Mouse (Mus musculus) cerebellum, postnatal 36 days (tissue): ENCODE data around the gene H2-DMb2.
"Not testable (repeated sequence)": the region's sequence is repeated elsewhere in the genome, so short reads cannot be mapped to it uniquely, and the experiment has no call there.

Experiments
- DNase-seq, 2 experiments: peaks; one replicate each; pipeline ENCODE4 v3.0.0; 2021 to 2022; ENCODE audit warnings: mixed read lengths in 2 of 2

The H2-DMb2 gene

DNA sequence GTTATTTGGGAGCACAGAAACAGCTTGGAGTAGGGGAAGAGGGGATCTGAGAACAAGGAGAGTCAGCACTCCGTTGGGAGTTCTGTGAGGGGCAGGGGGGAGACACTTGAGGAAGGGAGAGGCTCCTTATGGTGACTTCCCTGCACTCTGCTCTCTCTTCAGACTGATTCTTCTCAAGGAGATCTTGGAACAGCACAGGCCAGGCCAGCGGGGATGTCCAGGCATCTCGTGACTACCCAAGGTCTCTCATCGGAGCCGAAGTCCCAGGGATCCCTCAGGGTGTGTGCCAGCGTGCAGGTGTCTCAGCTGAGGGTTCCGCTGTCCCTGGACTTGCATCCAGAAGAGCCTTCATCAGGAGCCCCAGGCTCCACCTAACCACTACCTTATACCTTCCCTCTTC is 4.5 kb upstream of the H2-DMb2 start:
- no peak for DNase-seq

DNA sequence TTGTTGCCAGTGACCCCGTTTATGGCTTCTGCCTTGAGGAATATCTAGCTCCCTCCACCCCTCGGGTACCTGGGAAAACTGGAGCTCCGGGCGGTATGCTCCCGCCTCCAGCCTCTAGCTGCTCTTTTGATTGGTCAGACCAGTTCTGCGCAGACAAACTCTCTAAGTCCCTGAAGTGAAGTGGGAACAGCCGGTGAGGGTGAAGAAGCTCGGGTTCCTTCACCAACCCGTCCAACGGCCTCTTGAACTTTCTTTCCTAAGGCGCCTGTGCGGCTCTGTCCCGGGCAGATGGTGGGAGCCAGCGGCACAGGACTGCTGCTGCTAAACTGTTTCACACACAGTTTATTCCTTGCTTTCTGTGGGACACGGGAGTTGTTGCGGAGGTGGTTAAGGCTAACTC is 3.7 kb upstream of the H2-DMb2 start:
- no peak for DNase-seq

DNA sequence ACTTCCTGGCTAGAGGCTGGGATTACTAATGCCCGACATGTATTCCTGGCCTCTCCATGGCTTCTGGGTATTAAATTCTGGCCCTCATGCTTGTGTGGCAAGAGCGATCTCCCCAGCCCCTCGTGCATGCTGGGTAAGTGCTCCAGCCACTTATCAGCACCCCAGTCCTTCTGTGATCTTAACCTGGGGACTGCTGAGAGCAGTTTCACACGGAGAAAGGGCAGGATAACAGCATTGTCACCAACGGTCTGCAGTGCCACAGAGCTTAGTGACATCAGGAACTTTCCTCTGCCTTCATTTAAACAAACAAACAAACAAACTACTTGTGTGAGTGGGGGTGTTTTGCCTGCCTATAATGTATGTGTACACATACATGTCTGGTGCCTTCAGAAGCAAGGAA is 2.9 kb upstream of the H2-DMb2 start:
- no peak for DNase-seq

DNA sequence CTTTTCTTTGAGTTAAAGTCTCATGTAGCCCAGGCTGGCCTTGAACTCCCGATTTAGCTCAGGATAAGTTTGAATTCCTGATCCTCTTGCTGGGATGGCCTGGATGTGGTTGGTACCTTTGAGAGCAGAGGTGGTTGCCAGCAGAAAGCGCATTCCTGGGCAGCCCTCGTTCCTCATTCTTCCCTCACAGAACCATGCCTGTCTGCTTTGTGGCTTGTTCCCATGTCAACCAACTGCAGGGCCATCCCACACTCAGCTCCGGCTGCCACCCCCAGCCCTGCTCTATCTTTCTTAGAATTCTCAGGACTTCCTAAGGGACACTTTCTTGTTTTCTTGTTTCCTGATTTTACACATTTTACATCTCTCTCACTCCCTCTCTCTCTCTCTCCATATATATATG is 1.7 kb upstream of the H2-DMb2 start:
- no peak for DNase-seq

DNA sequence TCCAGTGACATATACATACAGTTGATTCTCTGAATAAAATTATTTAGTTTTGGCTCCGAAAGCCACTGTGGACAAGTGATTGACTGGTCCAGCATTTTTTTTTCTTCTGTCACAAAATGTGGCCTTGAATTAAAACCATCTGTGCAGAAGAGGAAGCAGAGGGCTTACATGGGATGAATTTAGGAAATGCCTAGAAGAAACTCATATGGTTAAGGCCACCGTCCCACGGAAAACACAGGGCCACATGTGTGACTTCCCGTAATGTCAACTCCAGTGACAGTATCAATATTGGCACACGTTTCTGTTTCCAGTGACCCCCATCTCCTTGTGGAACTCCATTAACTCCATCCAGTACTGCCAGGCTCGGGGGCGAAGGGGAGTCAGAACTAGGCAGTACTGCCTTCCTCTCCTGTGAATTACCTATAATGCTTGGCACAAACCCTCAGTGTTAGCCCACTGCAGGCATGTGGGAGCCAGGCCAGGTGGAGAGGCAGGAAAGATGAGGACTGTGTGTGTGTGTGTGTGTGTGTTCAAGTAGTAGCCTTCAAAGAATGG is 574 bp upstream of the H2-DMb2 start:
- no peak for DNase-seq

DNA sequence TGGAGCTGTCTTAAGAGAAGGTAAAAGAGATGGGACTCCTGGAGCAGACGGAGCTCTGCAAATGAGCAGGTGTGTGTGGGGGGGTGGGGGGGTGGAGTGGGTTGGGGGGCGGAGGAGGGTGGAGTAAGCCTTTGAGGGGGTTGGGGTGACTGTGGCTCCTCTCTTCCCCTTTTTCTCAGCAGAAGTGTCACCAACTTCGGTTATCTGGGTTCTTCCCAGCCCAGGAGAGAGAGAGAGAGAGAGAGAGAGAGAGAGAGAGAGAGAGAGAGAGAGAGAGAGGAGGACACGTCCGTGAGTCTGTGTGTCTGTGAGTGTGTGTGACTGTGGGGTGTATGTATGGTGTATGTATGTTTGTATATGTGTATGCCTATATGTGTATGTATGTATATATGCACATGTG is 354 bp downstream of the H2-DMb2 start:
- no peak for DNase-seq

DNA sequence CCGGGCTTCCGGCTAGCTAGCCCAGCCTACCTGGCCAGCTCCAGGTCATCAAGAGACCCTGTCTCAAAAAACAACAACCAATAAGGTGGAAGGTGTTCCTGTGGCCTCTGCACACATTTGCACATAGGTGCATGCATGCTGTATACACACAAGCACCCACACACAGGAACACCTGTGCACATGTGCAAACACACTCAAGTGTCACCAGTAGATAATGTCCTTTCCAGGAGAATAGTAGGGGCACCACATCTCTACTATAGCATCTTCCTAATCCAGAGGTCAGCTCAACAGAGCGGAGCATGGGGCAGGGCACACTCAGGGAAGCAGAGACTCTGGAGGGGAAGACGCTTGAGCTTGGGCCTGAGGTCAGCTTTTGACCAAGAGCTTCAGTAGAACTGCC is 1.1 kb downstream of the H2-DMb2 start:
- not testable (repeated sequence) for DNase-seq

DNA sequence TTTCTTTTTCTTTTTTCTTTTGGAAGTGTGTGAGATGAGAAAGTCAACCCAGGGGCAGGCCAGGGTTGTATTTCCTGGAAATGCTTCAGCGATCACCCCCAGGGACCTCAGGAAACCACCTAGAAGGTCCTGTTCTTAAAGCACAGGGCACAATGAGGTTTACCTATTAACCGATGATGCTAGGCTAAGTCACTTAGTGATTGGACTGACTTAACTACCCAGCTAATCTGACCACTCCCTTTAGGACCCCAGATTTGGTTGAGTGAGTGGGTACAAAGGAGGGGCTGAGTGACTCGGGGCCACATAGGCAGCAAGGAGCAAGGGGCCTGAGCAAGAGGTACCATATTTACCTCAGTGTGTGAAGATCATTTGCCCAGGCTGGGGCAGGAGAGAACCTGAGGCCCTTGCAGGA is 1.9 kb downstream of the H2-DMb2 start:
- DNase-seq, result no peak

DNA sequence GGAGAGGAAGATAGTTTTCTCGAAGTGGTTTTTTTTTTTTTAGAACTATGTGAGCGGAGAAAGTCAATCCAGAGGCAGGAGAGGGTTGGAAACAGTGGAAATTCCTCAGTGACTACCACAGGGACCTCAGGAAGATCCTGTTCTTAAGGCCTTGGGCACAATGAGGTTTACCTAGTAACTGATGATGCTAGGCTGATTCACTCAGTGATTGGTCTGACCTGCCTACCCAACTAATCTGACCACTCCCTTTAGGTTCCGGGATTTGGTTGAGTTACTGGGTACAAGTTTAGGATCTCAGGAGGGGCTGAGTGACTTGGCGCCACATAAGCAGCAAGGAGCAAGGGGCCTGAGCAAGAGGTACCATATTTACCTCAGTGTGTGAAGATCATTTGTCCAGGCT is 9.8 kb downstream of the H2-DMb2 start, which contains the start of gene H2-DMb1:
Gene H2-DMb1, plus strand, starts transcription at position 150 of the 400 bp plus-strand sequence.
- DNase-seq, result no peak

DNA sequence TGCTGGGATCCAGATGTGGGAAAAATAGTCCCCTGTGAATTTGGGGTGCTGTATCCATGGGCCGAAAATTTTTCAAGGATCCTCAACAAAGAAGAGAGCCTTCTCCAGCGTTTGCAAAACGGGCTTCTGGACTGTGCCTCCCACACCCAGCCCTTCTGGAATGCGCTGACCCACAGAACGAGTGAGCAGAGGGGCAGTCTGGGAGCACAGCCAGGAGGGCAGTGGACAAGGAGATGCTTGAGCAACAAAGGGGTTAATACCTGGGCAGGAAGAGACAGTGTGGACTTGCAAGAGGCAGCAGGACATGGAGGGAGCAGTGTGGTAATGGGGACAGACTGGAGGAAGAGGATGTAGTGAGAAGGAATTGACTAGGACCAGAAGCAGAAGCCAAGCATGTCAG is 12.4 kb downstream of the H2-DMb2 start:
- DNase-seq, result no peak

DNA sequence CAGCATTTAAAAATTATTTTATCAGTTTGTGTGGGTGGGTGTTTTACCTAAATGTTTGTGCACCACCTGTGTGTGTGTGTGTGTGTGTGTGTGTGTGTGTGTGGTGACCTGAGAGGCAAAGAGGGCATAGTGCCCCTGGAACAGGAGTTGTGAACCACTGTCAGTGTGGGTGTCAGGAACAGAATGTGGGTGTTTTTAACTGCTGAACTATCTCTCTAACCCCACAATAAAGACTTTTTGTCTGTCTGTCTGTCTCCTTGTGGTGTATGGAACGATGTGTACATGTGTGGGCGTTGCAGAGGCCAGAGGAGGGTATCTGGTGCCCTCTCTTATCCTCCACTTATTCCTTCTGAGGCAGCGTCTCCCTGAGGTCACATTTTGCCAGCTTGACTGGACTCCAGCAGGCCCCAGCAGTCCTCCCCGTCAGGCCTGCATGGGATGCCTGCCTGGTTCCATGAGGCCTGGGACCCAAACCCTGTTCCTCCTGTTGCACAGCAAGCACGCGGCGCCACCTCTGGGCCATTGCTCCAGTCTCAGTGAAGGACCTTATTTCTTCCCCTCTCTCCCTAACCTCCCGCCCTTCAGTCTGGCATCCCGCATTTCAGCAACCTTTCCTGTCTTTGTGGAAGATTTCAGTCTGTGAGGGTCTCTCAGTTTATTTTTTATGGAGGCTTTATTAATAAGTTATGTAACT is 21.2 kb downstream of the H2-DMb2 start:
- DNase-seq, result no peak

DNA sequence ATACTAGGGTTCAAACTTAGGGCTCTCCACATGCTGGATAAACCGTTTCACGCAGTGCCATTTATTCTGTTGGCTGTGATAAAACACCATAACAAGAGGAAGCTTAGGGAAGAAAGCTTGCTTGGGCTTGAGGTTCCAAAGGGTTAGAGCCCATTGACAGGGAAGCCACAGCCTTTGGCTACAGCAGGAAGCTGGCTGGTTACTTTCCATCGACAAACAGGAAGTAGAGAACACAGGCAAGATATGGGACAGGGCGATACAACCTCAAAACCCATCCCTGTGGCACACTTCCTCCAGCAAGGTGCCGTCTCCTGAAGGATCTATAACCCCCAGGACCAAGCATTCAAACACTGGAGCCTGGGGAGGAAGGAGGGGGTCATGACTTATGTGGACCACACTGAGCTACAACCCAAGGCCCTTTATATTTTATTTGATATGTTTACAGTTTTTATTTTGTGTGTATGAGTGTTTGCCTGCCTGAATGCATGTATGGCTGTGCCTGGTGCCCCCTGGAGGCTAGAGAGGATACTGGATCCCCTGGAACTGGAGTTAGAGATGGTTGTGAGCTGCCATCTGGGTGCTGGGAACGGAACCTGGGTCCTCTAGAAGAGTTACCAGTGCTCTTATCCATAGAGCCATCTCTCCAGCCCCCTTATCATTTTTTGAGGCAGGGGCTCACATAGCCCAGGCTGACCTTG is 22.1 kb downstream of the H2-DMb2 start:
- no peak for DNase-seq

DNA sequence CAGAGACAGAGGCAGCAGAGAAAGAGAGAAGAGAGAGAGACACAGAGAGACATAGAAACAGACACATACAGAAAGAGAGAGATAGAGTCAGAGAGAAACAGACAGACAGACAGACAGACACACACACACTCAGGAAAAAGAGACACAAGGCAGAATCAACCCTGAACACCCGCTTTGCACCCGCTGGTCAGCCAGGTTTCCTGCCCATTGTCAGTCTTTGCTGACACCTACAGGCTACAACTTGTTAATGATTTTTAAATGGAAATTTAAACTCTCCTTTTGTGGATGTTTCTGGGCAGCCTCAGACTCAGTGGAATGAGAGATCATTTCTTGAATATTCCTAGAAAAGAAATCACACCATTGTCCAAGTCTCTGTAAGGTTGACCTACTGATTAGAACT is 26.2 kb downstream of the H2-DMb2 start:
- peak; percentile 14 to 28 for DNase-seq

DNA sequence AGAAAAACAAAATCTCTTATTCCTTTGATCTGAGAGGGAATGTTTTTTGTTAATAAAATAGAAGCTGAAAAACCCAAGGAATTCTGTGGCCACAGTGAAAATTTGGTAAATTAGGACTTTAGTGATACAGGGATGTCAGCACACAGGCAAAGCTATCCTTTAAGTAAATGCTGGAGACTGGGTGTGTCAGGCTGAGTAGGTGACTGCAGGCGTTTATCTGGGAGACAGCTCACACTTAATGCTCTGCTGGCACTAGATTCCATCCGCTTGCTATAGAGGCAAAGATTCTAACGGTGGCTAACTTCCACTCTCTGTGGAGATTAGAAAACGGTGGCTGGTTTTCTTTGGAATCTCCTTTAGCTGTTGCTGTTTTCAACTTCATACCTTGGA is 27.4 kb downstream of the H2-DMb2 start:
- DNase-seq, result no peak

DNA sequence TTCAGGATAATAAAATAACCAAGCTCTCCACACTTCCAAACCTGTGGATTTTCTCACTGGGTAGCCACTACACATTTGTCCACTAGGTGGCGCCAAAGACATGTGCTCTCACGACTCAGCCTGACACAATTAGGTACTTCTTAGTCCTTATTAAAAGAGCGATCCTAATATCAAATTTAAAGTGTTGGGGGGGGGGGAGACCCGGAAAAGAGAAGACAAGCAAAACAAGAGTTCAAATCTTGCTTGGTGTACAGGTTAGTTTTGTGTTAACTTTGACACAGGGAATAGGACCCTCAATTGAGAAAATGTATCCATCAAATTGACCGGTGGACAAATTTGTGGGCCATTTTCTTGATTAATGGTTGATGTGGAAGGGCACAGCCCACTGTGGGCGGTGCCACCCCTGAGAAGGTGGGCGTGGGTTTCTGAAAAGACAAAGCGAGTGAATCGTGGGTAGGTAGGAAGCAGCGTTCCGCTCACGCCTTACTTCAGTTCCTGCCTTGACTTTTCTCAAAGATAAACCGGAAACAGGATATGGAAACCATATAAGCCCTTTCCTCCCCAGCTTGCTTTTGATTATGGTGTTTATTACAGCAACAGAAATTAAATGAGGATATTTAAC is 27.9 kb downstream of the H2-DMb2 start:
- peak; percentile 74 to 83 for DNase-seq

DNA sequence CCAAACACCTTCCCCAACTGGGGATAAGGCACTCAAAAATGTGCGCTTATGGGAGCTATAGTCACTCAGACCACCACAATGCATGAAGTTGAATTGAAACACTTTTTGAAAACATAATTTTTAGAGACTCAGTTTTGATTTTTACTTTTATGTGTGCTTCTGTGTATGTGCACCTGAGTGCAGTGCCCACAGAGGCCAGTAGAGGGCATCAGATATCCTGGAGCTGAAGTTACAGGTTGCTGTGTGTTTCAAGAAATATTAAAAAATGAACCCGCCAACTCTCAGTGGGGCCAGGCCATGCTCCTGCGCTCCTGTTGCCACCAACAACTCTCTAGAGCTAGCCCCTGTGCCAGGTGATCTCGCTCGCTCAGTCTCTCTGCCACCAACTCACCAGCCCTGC is 29.4 kb downstream of the H2-DMb2 start:
- DNase-seq, result no peak

DNA sequence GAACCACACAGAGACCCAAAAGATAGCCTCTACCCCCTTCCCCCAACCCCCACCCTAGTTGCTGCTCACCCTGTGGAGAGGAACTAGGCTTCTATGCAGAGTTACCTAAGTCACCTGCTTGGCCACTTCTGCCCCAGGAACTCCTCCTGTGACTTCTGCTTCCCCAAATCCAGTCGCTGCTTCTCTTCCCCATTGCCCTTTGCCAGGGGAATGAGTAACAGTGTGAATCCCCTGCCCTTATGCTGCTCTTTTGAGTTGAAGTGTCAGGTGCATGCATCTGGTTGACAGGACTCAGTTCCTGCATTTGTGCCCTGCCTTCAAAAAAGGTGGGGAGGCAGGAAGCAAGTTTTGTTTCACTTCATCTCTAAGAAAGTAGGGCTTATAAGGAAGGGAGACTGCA is 31.0 kb downstream of the H2-DMb2 start:
- no peak for DNase-seq

DNA sequence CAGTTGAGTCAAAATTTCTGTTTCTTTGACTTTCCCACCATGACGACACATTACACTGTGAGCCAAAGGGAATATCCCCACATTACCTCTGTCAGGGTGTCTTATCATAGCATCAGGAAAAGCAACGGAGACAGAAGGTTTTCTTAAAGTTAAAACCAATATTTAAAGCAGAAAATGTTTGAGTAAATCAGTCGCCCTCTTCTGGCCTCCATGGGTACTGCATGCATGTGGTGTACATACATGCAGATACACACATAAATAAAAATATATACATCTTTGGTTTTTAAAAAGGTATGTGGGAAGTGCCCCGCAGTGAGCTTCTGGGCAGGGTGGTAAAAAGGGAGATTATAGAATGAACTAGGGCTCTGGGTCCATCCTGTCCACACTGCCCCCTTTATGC is 34.1 kb downstream of the H2-DMb2 start:
- no peak for DNase-seq

DNA sequence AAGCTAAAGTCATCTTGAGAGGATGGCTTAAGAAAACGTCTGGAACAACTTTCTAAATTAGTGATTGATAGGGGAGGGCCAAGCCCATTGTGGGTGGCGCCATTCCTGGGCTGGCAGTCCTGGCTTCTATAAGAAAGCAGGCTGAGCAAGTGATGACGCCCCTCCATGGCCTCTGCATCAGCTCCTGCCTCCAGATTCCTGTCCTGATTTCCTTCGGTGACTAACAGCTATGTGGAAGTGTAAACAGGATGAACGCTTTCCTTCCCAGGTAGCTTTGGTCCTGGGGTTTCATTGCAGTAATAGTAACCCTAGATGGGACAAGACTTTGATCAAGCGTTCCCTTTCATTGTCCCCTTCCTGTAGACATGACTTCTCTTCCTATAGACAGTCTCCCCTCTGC is 35.9 kb downstream of the H2-DMb2 start:
- DNase-seq, result no peak

DNA sequence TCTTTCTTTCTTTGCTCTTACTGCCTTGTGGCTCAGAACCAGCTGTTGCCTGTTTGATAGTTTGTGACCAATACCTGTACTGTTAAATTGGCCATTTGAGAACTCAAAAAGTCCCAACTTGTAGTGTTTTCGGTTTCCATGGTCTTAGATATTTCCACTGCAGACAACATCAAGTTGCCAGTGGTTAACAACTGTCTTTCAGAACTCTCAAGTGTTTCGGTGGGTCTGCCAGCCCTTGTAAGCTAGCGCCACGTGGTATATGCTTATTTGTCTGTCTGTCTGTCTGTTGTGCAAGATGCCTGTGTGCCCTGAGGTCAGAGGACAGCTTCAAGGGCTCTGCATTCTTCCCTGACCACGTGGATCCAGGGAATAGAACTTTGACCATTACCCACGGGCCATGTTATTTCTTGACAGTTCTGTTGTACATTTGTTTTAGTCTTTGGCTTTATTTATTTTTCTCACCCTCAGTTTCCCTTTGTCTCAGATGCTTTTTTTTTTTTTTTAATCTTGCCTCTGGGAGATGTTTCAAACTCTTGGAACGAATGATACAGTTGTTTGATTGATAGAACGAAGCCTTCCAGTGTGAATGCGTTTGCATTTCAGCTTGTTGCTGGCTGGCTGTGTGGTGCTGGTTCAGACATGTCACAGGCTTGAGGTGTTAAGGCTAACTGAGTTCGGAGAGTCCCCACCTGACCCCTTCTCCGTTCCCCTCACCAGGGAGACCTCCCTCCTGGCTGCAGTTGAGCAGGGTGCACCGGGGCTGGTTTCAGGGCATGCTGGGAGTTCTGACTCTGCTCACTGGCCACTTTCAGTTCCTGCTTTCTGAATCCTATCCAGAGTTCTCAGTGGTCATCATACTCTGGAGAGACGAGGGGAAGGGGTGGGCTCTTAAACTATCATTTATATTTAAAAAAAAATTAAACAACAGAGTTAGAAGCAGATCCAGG is 37.1 kb downstream of the H2-DMb2 start:
- DNase-seq, result no peak

DNA sequence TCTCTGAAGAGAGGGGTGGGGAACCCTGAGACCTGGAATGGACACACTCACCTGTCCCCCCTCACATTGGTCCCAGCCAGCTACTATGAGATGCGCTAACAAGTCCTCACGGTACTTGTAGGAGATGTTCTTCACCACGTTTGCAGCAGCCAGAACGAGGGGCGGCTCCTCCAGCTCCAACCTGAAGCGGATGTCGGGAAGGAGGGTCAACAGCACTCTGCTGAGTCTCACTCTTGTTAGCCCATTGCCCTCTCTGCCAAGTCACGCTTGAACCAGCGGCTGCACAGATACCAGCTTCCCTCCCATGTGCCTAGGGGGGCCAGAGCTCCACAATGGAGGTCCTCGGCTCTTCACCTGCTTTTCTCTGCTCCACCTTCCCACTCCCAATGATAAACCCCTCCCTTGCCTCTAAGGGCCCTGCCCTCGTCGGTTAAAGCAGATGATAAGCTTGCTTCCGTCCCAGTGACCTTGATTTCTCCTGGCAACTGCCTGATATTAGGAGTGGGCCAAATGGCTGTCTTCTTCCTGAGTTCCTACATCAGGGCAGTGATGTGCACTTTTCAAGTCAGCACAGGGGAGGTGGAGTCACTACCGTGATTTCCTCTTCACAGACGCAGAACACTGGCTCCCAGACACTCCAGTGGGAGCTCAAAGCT is 40.6 kb downstream of the H2-DMb2 start:
- no peak for DNase-seq

DNA sequence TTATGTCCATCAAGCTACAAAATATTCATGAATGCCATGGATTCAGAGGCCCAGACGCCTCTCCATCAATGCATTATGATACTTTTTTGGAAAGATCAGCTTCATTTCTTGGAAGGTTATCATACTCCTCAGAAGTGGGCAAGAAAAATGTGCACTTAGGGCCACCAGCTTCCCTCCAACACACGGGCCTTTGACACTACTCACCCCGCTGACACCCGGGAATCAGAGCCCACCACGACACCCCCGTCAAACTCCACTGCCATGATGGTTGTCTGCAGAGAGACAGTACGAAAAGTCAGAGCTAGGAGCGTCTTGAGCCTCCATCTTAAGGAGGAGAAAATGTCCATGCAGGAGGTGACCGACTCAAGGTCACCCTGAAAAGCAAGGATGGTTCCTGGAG is 42.4 kb downstream of the H2-DMb2 start:
- DNase-seq, result no peak
